Mouse (Mus musculus): Measurements from ENCODE around the gene Porcn. TPM values are rescaled to one million over a fixed set of nuclear protein-coding genes. Genes with fewer than 3 reads are reported as not detected.

Porcn gene
- total RNA-seq (2021), result 100 to 1,000 TPM in 1 of 2 experiments, 10 to 100 TPM in 1; 95.4 to 105 TPM
- long read RNA-seq, partial matches to known transcripts, result 11 of 27 reads
- long read RNA-seq, other reads (novel, unspliced or antisense), result 16 of 27 reads

- peak; percentile 82 to 84 for DNase-seq (ENCODE audit: low spot score in 2 of 2)
These were observed at the start of gene Porcn for GRCm38 (mm10) chrX:8206015-8206693. Gene Porcn (minus strand): TSS chrX:8206525.

GRCm38 (mm10) chrX:8255807-8256206, 49.5 kb upstream of the Porcn start:
- DNase-seq (ENCODE audit: low spot score in 2 of 2), result no peak

GRCm38 (mm10) chrX:8253711-8254110, 47.4 kb upstream of the Porcn start:
- no peak for DNase-seq (ENCODE audit: low spot score in 2 of 2)

DNA sequence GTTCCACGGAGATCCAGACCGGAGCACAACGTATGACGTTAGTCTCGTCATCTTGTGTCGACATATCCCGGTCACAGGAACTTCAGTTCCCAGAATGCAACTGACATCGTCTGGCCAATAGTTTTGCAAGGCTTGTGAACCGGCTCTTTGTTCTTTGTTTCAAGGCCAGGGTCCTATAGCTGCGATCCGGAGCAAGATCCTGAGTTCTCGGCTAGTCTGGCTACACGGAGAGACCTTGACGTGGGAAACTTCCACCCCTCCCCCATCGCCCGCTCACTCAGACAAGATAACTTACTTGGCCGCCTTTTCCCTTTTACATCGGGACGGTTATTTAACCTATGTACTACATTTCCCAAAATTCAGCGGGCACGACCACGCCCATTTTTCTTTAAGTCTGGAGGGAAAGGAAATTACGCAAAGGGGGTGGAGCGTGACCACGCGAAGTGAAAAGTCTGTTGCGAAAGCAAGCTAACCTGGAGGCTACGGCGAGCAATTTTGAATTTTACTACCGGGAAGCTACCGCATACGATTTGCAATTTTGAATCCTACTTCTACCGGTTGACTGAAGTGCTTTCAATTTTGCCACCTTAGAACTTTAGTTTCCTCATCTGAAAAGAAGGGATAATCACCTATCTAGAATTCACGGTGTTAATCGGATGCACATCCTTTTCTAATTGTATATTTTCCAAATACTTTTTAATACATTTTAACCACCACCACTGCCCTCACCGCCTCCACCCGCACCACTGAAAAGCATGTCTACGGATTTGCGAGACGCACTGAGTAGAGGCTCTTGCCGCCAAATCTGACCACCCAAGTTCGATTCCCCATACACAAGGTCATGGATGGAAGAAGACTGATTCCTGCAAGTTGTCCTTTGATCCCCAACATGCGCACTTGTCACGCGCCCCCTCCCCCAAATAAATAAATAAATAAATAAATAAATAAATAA, 46.3 kb upstream of the Porcn start, which contains the start of gene Ftsj1:
Gene Ftsj1, minus strand, starts transcription at position 73 of the 952 bp plus-strand sequence.
- DNase-seq (ENCODE audit: low spot score in 2 of 2), result peak; percentile 79 to 89

DNA sequence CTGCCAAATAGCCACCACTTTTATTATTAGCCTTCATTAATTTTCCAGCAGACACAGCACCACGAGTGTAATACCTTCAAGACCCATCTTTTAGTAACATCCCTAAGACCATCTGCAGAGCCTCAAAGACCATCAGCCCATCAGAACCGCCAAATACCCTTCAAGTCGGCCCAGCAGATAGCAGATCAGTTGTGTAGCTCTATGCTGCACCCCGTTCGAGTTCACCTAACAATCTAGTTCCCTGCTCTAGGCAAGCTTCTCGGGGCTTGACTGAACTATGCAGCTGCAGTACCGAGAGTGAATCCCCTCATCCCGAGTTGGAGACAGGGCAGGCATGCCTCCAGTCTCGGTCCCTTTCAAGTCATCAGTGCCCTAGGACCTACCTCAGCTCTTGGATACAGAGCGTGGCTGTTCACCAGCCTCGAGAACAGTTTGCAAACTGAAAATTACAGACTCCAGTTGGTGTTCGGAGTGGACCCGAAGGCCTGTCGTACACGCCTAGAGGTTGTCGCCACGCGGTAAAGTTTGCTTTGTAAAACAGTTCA, 45.5 kb upstream of the Porcn start:
- DNase-seq (ENCODE audit: low spot score in 2 of 2), result no peak

- DNase-seq (ENCODE audit: low spot score in 2 of 2), result no peak
These were observed 42.3 kb upstream of the Porcn start for GRCm38 (mm10) chrX:8248542-8249120.

DNA sequence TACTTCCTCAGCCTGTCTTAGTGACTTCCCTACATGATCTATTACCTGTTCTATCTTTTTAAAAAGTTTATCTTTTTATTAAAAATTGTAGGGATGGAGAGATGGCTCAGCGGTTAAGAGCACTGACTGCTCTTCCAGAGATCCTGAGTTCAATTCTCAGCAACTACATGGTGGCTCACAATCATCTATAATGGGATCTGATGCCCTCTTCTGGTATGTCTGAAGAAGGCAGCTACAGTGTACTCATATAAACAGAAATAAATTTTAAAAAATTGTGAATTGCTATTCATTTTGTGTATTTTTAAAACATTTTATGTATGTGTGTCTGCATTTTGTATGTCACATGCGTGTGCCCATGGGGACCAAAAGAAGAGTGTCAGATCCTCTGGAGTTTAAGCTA, 41.4 kb upstream of the Porcn start:
- DNase-seq (ENCODE audit: low spot score in 2 of 2), result no peak

- DNase-seq (ENCODE audit: low spot score in 2 of 2), result no peak
These were observed 32.6 kb upstream of the Porcn start for GRCm38 (mm10) chrX:8238804-8239395.

DNA sequence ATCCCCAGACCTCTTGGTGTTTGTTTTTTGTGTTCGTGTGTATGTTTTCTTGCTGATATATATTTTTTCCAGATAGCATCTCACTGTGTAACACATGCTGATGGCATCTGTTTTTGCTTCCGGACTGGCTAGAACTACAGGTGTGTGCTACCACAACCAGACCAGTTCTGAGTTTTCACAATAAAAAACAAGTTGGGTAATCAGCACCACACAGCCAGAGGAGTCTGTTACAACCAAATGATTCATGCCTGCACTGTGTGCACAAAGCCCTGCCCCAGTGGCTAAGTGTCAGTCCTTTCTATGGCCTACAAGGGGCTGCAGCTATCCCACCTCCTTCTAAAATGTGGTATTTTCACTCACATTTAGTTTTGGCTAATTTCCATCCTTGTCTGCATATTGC, 30.4 kb upstream of the Porcn start:
- DNase-seq (ENCODE audit: low spot score in 2 of 2), result no peak

DNA sequence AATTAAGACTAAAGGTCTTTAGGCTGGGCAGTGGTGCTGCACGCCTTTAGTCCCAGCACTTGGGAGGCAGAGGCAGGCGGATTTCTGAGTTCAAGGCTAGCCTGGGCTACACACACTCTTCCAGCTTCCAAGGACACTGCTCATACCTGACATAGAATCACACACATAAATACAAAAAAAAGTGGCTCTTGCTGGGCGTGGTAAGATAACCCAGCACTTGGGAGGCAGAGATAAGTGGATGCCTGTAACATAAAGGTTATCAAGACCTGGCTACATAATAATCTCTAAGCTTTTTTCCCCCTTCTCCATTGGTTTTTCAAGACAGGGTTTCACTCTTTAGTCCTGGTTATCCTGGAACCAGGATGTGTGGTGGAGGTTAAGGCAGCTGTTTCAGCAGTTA, 27.3 kb upstream of the Porcn start:
- no peak for DNase-seq (ENCODE audit: low spot score in 2 of 2)

- no peak for DNase-seq (ENCODE audit: low spot score in 2 of 2)
These were observed 23.9 kb upstream of the Porcn start for GRCm38 (mm10) chrX:8230272-8230671.

- DNase-seq (ENCODE audit: low spot score in 2 of 2), result no peak
These were observed 17.1 kb upstream of the Porcn start for GRCm38 (mm10) chrX:8223473-8223872.

DNA sequence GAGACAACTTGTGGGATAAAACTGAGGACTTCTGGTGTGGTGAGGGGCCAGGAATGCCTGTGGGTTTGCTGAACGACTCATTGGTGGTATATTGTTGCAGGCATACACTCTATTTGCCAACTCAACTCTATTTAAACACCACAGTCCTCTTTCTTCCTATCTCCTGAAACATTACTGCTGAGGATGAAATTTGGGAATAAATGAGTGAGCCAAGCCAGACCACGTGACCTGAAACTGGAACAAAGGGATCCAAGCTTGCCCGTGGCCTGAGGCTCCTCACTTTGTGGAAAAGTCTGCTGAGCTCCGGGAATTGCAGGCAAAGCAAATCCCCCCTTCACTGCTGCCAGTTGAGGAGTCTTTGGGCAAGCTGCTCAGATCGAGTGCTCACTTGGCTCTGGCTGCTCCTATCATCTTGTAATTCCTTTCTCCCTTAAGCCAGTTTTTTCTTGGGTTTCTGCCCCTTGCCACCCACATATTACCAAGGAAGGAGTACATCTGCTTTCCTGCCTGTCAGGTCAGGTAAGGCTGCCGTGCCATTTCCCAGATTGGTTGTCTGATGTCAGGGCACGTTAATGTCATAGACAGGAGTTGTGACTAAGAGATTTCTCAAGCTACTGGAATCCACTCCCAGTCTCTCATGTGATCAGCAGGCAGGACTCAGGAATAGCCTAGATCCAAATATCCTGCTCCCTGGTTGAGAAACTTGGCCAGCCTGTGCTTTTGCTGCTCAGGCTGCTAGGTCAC, 16.5 kb upstream of the Porcn start:
- peak in 1 of 2 experiments; percentile 24 for DNase-seq (ENCODE audit: low spot score in 2 of 2)

DNA sequence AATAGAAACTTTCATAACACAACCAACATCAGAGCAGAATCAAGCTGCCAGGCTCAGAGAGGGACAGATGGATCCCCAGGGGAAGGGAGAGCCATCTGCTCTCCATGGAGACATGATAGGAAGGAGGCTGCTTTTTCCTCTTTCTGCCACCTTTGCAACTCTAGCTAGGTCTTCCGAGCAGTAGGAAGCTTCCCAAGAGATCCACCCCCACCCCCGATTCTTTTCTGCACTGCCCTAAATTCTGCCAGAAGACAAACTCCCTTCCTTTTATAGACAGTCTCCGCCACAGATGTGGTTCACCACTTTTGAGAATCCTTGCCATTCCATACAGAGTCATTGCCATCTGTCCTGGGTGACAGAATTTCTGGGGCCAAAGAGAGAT, 16.0 kb upstream of the Porcn start:
- peak; percentile 73 to 80 for DNase-seq (ENCODE audit: low spot score in 2 of 2)

DNA sequence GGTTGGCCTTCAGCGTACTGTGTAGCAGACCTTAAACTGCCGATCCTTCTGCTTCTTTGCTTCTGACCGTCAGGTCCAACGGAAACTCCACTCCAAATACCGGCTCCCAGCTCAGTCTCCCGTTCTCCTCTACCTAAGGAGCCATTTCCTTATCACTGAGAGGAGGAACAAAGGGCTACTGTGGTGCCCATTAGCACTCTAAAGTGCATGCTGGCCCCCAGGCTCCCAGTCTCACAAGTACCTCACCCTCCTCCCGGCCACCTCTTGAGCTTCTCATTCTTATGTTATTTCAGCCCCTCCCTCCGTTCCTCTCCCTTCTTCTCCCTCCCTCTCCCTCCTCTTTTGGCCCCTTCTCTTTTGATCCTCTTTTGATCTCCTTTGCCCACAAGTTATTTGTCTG, 13.3 kb upstream of the Porcn start:
- no peak for DNase-seq (ENCODE audit: low spot score in 2 of 2)

- DNase-seq (ENCODE audit: low spot score in 2 of 2), result no peak
These were observed 11.8 kb upstream of the Porcn start for GRCm38 (mm10) chrX:8218114-8218513.

DNA sequence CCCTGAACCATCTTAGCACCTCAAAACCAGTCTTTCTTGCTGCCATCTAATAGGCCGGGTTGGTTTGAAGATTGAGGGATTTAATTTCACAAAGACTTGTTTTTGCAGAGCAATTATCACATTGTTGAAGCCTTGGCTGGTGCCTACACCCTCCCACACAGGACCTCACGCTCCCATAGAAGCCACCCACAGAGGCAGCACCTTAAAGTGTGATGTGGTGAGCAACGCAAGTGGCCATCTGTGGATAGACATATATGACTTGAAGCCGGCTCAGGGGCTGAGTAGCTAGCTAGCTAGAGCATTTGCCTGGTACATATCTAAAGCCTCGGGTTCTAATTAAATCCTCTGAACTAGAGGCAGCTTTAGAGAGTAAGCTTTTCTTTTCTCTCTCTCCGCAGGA, 11.1 kb upstream of the Porcn start:
- peak; percentile 19 to 44 for DNase-seq (ENCODE audit: low spot score in 2 of 2)

GRCm38 (mm10) chrX:8211490-8212207, 5.3 kb upstream of the Porcn start:
- no peak for DNase-seq (ENCODE audit: low spot score in 2 of 2)

- no peak for DNase-seq (ENCODE audit: low spot score in 2 of 2)
These were observed 3.4 kb upstream of the Porcn start for GRCm38 (mm10) chrX:8209720-8210119.

DNA sequence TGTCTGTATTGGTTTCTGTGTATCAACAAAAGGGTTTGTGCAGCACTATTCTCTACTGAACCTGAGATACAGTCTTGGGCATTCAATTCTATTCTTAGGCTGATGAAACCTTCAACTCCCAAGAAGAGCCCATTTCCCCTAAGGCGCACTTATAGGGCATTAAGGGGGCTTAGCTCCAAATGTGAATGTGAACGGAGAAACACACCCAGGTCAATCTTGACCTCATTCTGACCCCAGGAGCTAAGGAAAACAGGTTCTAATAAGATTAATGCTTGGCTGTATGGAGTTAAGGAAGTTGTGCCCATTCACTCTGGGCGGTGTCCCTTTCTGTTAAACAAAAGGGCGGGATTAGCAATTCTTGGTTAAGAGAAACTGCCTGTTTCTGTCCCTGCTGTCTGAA, 899 bp upstream of the Porcn start:
- no peak for DNase-seq (ENCODE audit: low spot score in 2 of 2)

Measured in layer of hippocampus, adult 18-20 months (tissue).